Mouse (Mus musculus): ENCODE results near the gene Cnih4. TPM values are rescaled to one million over a fixed set of nuclear protein-coding genes. Genes with fewer than 3 reads are reported as not detected.

The Cnih4 gene
- 113 and 119 TPM in 2 replicates for polyA plus RNA-seq (2011; ENCODE audit: insufficient read depth, insufficient read length, low read depth, missing spikeins)

- Histone ChIP-seq H3K4me1 (ENCODE audit: control insufficient read depth, insufficient read depth, low read length) (no peaks in the 10 kb centered on the region), H3K27ac (ENCODE audit: insufficient read depth, low read length) (peak within 1 kb of the TSS; percentile 88), H3K36me3 (ENCODE audit: control insufficient read depth, insufficient read depth, low read length, poor library complexity, severe bottlenecking) (peaks cover 19% of the 10 kb centered on the region), H3K9ac (ENCODE audit: low read depth, poor library complexity, severe bottlenecking) (peak within 1 kb of the TSS; percentile 82), H3K9me3 (replicated peaks; ENCODE audit: control insufficient read depth, insufficient read depth, low read length, poor library complexity, severe bottlenecking) (no peaks in the 10 kb centered on the region), H3K4me3 (ENCODE audit: low read depth, low read length) (peak within 1 kb of the TSS; percentile 94), H3K27me3 (ENCODE audit: control insufficient read depth, insufficient read depth, low read length, poor library complexity, severe bottlenecking) (no peaks in the 10 kb centered on the region)
- TF ChIP-seq EP300 (IDR thresholded peaks at IDR 0.05; ENCODE audit: insufficient read depth, low read depth, low read length) (peak; percentile 67; the same call in 1 of the 2 replicates), CTCF (IDR thresholded peaks at IDR 0.05; ENCODE audit: low read depth, low read length) (no peak), POLR2A (IDR thresholded peaks at IDR 0.05; ENCODE audit: insufficient read depth, low read length) (peak; percentile 21)
These were observed at the start of gene Cnih4, which contains the start of gene Nvl for GRCm38 (mm10) chr1:181143950-181144836. Gene Cnih4 (plus strand): TSS chr1:181144693. Gene Nvl (minus strand): TSS chr1:181144204.

DNA sequence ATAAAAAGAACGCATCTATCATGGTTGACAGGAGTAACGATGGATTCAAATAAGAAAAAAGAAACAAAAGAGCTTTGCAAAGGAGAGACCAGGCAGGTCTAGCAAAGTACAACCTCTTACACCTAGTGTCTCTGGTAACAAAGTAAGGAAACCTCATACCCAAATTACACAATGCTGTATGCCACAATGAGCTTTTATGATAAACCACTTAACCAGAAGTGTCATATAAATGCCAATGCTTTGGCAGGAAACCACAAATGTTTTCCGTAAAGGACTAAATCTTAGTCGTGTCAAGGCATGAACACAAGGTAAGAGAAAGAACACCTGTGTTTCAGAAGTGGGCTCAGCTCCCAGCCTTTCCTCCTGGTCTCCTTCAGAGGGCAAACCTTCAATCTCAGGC, 27.4 kb upstream of the Cnih4 start:
- TF ChIP-seq CTCF (IDR thresholded peaks at IDR 0.05; ENCODE audit: low read depth, low read length): no peak
- TF ChIP-seq EP300 (IDR thresholded peaks at IDR 0.05; ENCODE audit: insufficient read depth, low read depth, low read length): no peak
- TF ChIP-seq POLR2A (IDR thresholded peaks at IDR 0.05; ENCODE audit: insufficient read depth, low read length): no peak
- Histone ChIP-seq H3K9me3 (replicated peaks; ENCODE audit: control insufficient read depth, insufficient read depth, low read length, poor library complexity, severe bottlenecking) (no peaks in the 10 kb centered on the region), H3K9ac (ENCODE audit: low read depth, poor library complexity, severe bottlenecking) (no peak overlapping the region), H3K36me3 (ENCODE audit: control insufficient read depth, insufficient read depth, low read length, poor library complexity, severe bottlenecking) (peaks cover 56% of the 10 kb centered on the region), H3K4me3 (ENCODE audit: low read depth, low read length) (no peak overlapping the region), H3K27ac (ENCODE audit: insufficient read depth, low read length) (no peak overlapping the region), H3K4me1 (ENCODE audit: control insufficient read depth, insufficient read depth, low read length) (no peaks in the 10 kb centered on the region), H3K27me3 (ENCODE audit: control insufficient read depth, insufficient read depth, low read length, poor library complexity, severe bottlenecking) (no peaks in the 10 kb centered on the region)

GRCm38 (mm10) chr1:181124145-181124544, 20.3 kb upstream of the Cnih4 start:
- Histone ChIP-seq H3K9ac (ENCODE audit: low read depth, poor library complexity, severe bottlenecking) (no peak overlapping the region), H3K4me1 (ENCODE audit: control insufficient read depth, insufficient read depth, low read length) (no peaks in the 10 kb centered on the region), H3K27me3 (ENCODE audit: control insufficient read depth, insufficient read depth, low read length, poor library complexity, severe bottlenecking) (no peaks in the 10 kb centered on the region), H3K27ac (ENCODE audit: insufficient read depth, low read length) (no peak overlapping the region), H3K9me3 (replicated peaks; ENCODE audit: control insufficient read depth, insufficient read depth, low read length, poor library complexity, severe bottlenecking) (no peaks in the 10 kb centered on the region), H3K4me3 (ENCODE audit: low read depth, low read length) (no peak overlapping the region), H3K36me3 (ENCODE audit: control insufficient read depth, insufficient read depth, low read length, poor library complexity, severe bottlenecking) (peaks cover 67% of the 10 kb centered on the region)
- TF ChIP-seq EP300 (IDR thresholded peaks at IDR 0.05; ENCODE audit: insufficient read depth, low read depth, low read length) (no peak), CTCF (IDR thresholded peaks at IDR 0.05; ENCODE audit: low read depth, low read length) (no peak), POLR2A (IDR thresholded peaks at IDR 0.05; ENCODE audit: insufficient read depth, low read length) (no peak)

- Histone ChIP-seq H3K27ac (ENCODE audit: insufficient read depth, low read length) (no peak overlapping the region), H3K9me3 (replicated peaks; ENCODE audit: control insufficient read depth, insufficient read depth, low read length, poor library complexity, severe bottlenecking) (no peaks in the 10 kb centered on the region), H3K4me3 (ENCODE audit: low read depth, low read length) (no peak overlapping the region), H3K36me3 (ENCODE audit: control insufficient read depth, insufficient read depth, low read length, poor library complexity, severe bottlenecking) (peaks cover 69% of the 10 kb centered on the region), H3K4me1 (ENCODE audit: control insufficient read depth, insufficient read depth, low read length) (no peaks in the 10 kb centered on the region), H3K9ac (ENCODE audit: low read depth, poor library complexity, severe bottlenecking) (no peak overlapping the region), H3K27me3 (ENCODE audit: control insufficient read depth, insufficient read depth, low read length, poor library complexity, severe bottlenecking) (no peaks in the 10 kb centered on the region)
- TF ChIP-seq POLR2A (IDR thresholded peaks at IDR 0.05; ENCODE audit: insufficient read depth, low read length): no peak
- no peak for TF ChIP-seq CTCF (IDR thresholded peaks at IDR 0.05; ENCODE audit: low read depth, low read length)
- no peak for TF ChIP-seq EP300 (IDR thresholded peaks at IDR 0.05; ENCODE audit: insufficient read depth, low read depth, low read length)
These were observed 18.6 kb upstream of the Cnih4 start for GRCm38 (mm10) chr1:181125916-181126315.

DNA sequence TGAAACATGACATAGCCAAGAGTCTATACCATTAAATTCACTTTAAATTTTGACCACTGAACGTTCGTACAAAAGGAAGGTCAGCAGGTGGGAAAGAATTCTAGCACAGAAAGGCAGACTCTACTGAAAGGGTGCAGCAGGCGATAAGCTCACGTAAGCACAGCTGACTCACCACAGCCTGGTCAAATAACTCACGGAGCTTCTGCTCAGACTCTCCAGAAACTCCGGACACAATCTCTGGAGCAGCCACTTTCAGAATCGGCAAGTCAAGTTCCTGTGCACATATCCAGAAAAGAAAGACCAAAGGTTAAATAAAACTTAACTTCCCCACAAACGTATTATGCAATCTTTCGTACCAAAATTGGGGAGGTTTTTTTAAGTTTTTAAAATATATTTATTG, 17.7 kb upstream of the Cnih4 start:
- Histone ChIP-seq H3K36me3 (ENCODE audit: control insufficient read depth, insufficient read depth, low read length, poor library complexity, severe bottlenecking) (peaks cover 71% of the 10 kb centered on the region), H3K9me3 (replicated peaks; ENCODE audit: control insufficient read depth, insufficient read depth, low read length, poor library complexity, severe bottlenecking) (no peaks in the 10 kb centered on the region), H3K4me1 (ENCODE audit: control insufficient read depth, insufficient read depth, low read length) (no peaks in the 10 kb centered on the region), H3K27ac (ENCODE audit: insufficient read depth, low read length) (no peak overlapping the region), H3K4me3 (ENCODE audit: low read depth, low read length) (no peak overlapping the region), H3K9ac (ENCODE audit: low read depth, poor library complexity, severe bottlenecking) (no peak overlapping the region), H3K27me3 (ENCODE audit: control insufficient read depth, insufficient read depth, low read length, poor library complexity, severe bottlenecking) (no peaks in the 10 kb centered on the region)
- TF ChIP-seq EP300 (IDR thresholded peaks at IDR 0.05; ENCODE audit: insufficient read depth, low read depth, low read length) (no peak), CTCF (IDR thresholded peaks at IDR 0.05; ENCODE audit: low read depth, low read length) (no peak), POLR2A (IDR thresholded peaks at IDR 0.05; ENCODE audit: insufficient read depth, low read length) (no peak)

DNA sequence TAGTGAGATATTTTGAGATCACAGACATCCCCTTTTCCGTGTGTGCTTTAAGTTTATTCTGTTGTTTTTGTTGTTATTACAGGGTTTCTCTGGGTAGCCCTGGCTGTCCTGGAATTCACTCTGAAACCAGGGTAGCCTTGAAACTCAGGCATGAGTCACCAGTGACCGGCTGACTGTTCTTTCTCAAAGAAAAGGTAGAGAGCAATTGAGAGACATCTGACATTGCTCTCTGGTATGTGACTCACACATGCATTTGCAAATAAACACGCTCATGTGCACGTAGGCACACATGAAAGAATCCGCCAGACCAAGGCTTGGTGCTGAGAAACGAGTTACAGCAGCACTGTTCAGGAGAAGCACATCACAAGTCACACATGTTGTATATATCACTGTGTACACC, 12.6 kb upstream of the Cnih4 start:
- H3K36me3 ChIP-seq (ENCODE audit: control insufficient read depth, insufficient read depth, low read length, poor library complexity, severe bottlenecking): peaks cover 73% of the 10 kb centered on the region
- H3K9me3 ChIP-seq (replicated peaks; ENCODE audit: control insufficient read depth, insufficient read depth, low read length, poor library complexity, severe bottlenecking): no peaks in the 10 kb centered on the region
- H3K27me3 ChIP-seq (ENCODE audit: control insufficient read depth, insufficient read depth, low read length, poor library complexity, severe bottlenecking): no peaks in the 10 kb centered on the region
- no peak overlapping the region for H3K4me3 ChIP-seq (ENCODE audit: low read depth, low read length)
- H3K27ac ChIP-seq (ENCODE audit: insufficient read depth, low read length): no peak overlapping the region
- H3K4me1 ChIP-seq (ENCODE audit: control insufficient read depth, insufficient read depth, low read length): no peaks in the 10 kb centered on the region
- TF ChIP-seq POLR2A (IDR thresholded peaks at IDR 0.05; ENCODE audit: insufficient read depth, low read length) (no peak), EP300 (IDR thresholded peaks at IDR 0.05; ENCODE audit: insufficient read depth, low read depth, low read length) (no peak), CTCF (IDR thresholded peaks at IDR 0.05; ENCODE audit: low read depth, low read length) (no peak)
- no peak overlapping the region for H3K9ac ChIP-seq (ENCODE audit: low read depth, poor library complexity, severe bottlenecking)

Data from ES-Bruce4 (cell line).